Mouse (Mus musculus): ENCODE measurements at regions not wholly inside any gene's neighbourhood (a gene's known extent, or its start where the extent isn't known, plus 50 kb on each side); places are given as distances from the start of the nearest gene placed in this dataset.

GRCm38 (mm10) chr6:31332714-31333113 is 65.8 kb upstream of the Mkln1 start:
- H3K9me3 ChIP-seq (replicated peaks; ENCODE audit: control insufficient read depth, low read length) = no peaks in the 10 kb centered on the region
- no peak overlapping the region for H3K9ac ChIP-seq (ENCODE audit: low read depth, low read length)
- no peak overlapping the region for H3K4me3 ChIP-seq (ENCODE audit: low read depth, low read length)
- H3K4me1 ChIP-seq (ENCODE audit: control insufficient read depth, low read depth, low read length) = no peaks in the 10 kb centered on the region
- no peaks in the 10 kb centered on the region for H3K27me3 ChIP-seq (ENCODE audit: control insufficient read depth, insufficient read depth, low read depth, low read length)
- no peaks in the 10 kb centered on the region for H3K36me3 ChIP-seq (ENCODE audit: control insufficient read depth, insufficient read depth)
- no peak overlapping the region for H3K4me2 ChIP-seq (ENCODE audit: low read depth, low read length)
- ATAC-seq (ENCODE audit: low read depth) = no peak
- WGBS (ENCODE audit: insufficient replicate concordance) = 66% methylated on average over 4 of the region's 4 CpGs
- H3K27ac ChIP-seq (ENCODE audit: low read length) = no peak overlapping the region

- Histone ChIP-seq H3K9ac (ENCODE audit: low read depth, low read length) (no peak overlapping the region), H3K27me3 (ENCODE audit: control insufficient read depth, insufficient read depth, low read depth, low read length) (no peaks in the 10 kb centered on the region), H3K36me3 (ENCODE audit: control insufficient read depth, insufficient read depth) (no peaks in the 10 kb centered on the region), H3K27ac (ENCODE audit: low read length) (no peak overlapping the region), H3K9me3 (replicated peaks; ENCODE audit: control insufficient read depth, low read length) (no peaks in the 10 kb centered on the region), H3K4me2 (ENCODE audit: low read depth, low read length) (no peak overlapping the region), H3K4me1 (ENCODE audit: control insufficient read depth, low read depth, low read length) (no peaks in the 10 kb centered on the region), H3K4me3 (ENCODE audit: low read depth, low read length) (no peak overlapping the region)
- no peak for ATAC-seq (ENCODE audit: low read depth)
- 69% methylated on average over 16 of the region's 16 CpGs for WGBS (ENCODE audit: insufficient replicate concordance)
Measured at GRCm38 (mm10) chr6:31333228-31333922, 65.2 kb upstream of the Mkln1 start.

GRCm38 (mm10) chr6:31334086-31334485 is 64.4 kb upstream of the Mkln1 start:
- no peak overlapping the region for H3K4me2 ChIP-seq (ENCODE audit: low read depth, low read length)

GRCm38 (mm10) chr6:31339122-31339947 is 59.2 kb upstream of the Mkln1 start:
- 53% methylated on average over 13 of the region's 13 CpGs for WGBS (ENCODE audit: insufficient replicate concordance)
- no peak for ATAC-seq (ENCODE audit: low read depth)

More at GRCm38 (mm10) chr6:31334086-31334485, 64.4 kb upstream of the Mkln1 start:
- Histone ChIP-seq H3K9ac (ENCODE audit: low read depth, low read length) (no peak overlapping the region), H3K4me1 (ENCODE audit: control insufficient read depth, low read depth, low read length) (no peaks in the 10 kb centered on the region), H3K4me3 (ENCODE audit: low read depth, low read length) (no peak overlapping the region), H3K27me3 (ENCODE audit: control insufficient read depth, insufficient read depth, low read depth, low read length) (no peaks in the 10 kb centered on the region), H3K9me3 (replicated peaks; ENCODE audit: control insufficient read depth, low read length) (no peaks in the 10 kb centered on the region), H3K27ac (ENCODE audit: low read length) (no peak overlapping the region), H3K36me3 (ENCODE audit: control insufficient read depth, insufficient read depth) (no peaks in the 10 kb centered on the region)
- no peak for ATAC-seq (ENCODE audit: low read depth)
- WGBS (ENCODE audit: insufficient replicate concordance) = 59% methylated on average over 4 of the region's 4 CpGs

GRCm38 (mm10) chr6:31339948-31340250 is 58.6 kb upstream of the Mkln1 start:
- 23% methylated on average over 1 of the region's 1 CpGs for WGBS (ENCODE audit: insufficient replicate concordance)

More at GRCm38 (mm10) chr6:31339122-31339947, 59.2 kb upstream of the Mkln1 start:
- Histone ChIP-seq H3K27ac (ENCODE audit: low read length) (no peak overlapping the region), H3K9me3 (replicated peaks; ENCODE audit: control insufficient read depth, low read length) (no peaks in the 10 kb centered on the region), H3K4me1 (ENCODE audit: control insufficient read depth, low read depth, low read length) (no peaks in the 10 kb centered on the region), H3K4me2 (ENCODE audit: low read depth, low read length) (no peak overlapping the region), H3K9ac (ENCODE audit: low read depth, low read length) (no peak overlapping the region), H3K27me3 (ENCODE audit: control insufficient read depth, insufficient read depth, low read depth, low read length) (no peaks in the 10 kb centered on the region), H3K36me3 (ENCODE audit: control insufficient read depth, insufficient read depth) (no peaks in the 10 kb centered on the region), H3K4me3 (ENCODE audit: low read depth, low read length) (no peak overlapping the region)

GRCm38 (mm10) chr6:31345366-31346084 is 53.0 kb upstream of the Mkln1 start:
- H3K4me3 ChIP-seq (ENCODE audit: low read depth, low read length) = no peak overlapping the region
- H3K4me2 ChIP-seq (ENCODE audit: low read depth, low read length) = no peak overlapping the region
- 54% methylated on average over 10 of the region's 10 CpGs for whole genome bisulfite sequencing (ENCODE audit: insufficient replicate concordance)
- H3K9ac ChIP-seq (ENCODE audit: low read depth, low read length) = no peak overlapping the region
- H3K27me3 ChIP-seq (ENCODE audit: control insufficient read depth, insufficient read depth, low read depth, low read length) = no peaks in the 10 kb centered on the region
- H3K9me3 ChIP-seq (replicated peaks; ENCODE audit: control insufficient read depth, low read length) = no peaks in the 10 kb centered on the region
- no peak overlapping the region for H3K27ac ChIP-seq (ENCODE audit: low read length)
- no peaks in the 10 kb centered on the region for H3K36me3 ChIP-seq (ENCODE audit: control insufficient read depth, insufficient read depth)
- no peaks in the 10 kb centered on the region for H3K4me1 ChIP-seq (ENCODE audit: control insufficient read depth, low read depth, low read length)
- no peak for ATAC-seq (ENCODE audit: low read depth)

More at GRCm38 (mm10) chr6:31339948-31340250, 58.6 kb upstream of the Mkln1 start:
- no peaks in the 10 kb centered on the region for H3K4me1 ChIP-seq (ENCODE audit: control insufficient read depth, low read depth, low read length)
- no peaks in the 10 kb centered on the region for H3K27me3 ChIP-seq (ENCODE audit: control insufficient read depth, insufficient read depth, low read depth, low read length)
- no peak overlapping the region for H3K4me3 ChIP-seq (ENCODE audit: low read depth, low read length)
- no peak overlapping the region for H3K9ac ChIP-seq (ENCODE audit: low read depth, low read length)
- no peak for ATAC-seq (ENCODE audit: low read depth)
- H3K36me3 ChIP-seq (ENCODE audit: control insufficient read depth, insufficient read depth) = no peaks in the 10 kb centered on the region
- H3K9me3 ChIP-seq (replicated peaks; ENCODE audit: control insufficient read depth, low read length) = no peaks in the 10 kb centered on the region
- H3K27ac ChIP-seq (ENCODE audit: low read length) = no peak overlapping the region
- no peak overlapping the region for H3K4me2 ChIP-seq (ENCODE audit: low read depth, low read length)

GRCm38 (mm10) chr6:31348333-31348732 is 50.2 kb upstream of the Mkln1 start:
- Histone ChIP-seq H3K4me1 (ENCODE audit: control insufficient read depth, low read depth, low read length) (no peaks in the 10 kb centered on the region), H3K9ac (ENCODE audit: low read depth, low read length) (no peak overlapping the region), H3K36me3 (ENCODE audit: control insufficient read depth, insufficient read depth) (no peaks in the 10 kb centered on the region), H3K27ac (ENCODE audit: low read length) (no peak overlapping the region), H3K27me3 (ENCODE audit: control insufficient read depth, insufficient read depth, low read depth, low read length) (no peaks in the 10 kb centered on the region), H3K9me3 (replicated peaks; ENCODE audit: control insufficient read depth, low read length) (no peaks in the 10 kb centered on the region), H3K4me2 (ENCODE audit: low read depth, low read length) (no peak overlapping the region), H3K4me3 (ENCODE audit: low read depth, low read length) (no peak overlapping the region)
- WGBS (ENCODE audit: insufficient replicate concordance) = 77% methylated on average over 4 of the region's 4 CpGs
- ATAC-seq (ENCODE audit: low read depth) = no peak

All from liver, embryonic 16.5 days (tissue).